Mouse (Mus musculus): ENCODE results near the gene Gm14226. TPM values are rescaled to one million over a fixed set of nuclear protein-coding genes. Genes with fewer than 3 reads are reported as not detected.

Gm14226 gene
- polyA plus RNA-seq, 1 experiment, result not detected

- peaks cover 33% of the 10 kb centered on the region for H3K79me2 ChIP-seq (ENCODE audit: control insufficient read depth, insufficient read depth)
- no peak overlapping the region for H3ac ChIP-seq (ENCODE audit: control insufficient read depth, insufficient read length, low read depth)
- TF ChIP-seq MYOD1 (IDR thresholded peaks at IDR 0.05; ENCODE audit: control insufficient read depth, insufficient read length, low read depth) (no peak), MAX (IDR thresholded peaks at IDR 0.05) (no peak), FOSL1 (IDR thresholded peaks at IDR 0.05; ENCODE audit: insufficient read depth, low read length, poor library complexity, severe bottlenecking) (no peak), CTCF (IDR thresholded peaks at IDR 0.05; ENCODE audit: control insufficient read depth, insufficient read depth, insufficient read length) (no peak), MYOG (IDR thresholded peaks at IDR 0.05; ENCODE audit: control insufficient read depth, extremely low read depth, insufficient read length) (no peak)
- H3K36me3 ChIP-seq (ENCODE audit: control insufficient read depth, insufficient read depth), result peaks cover 14% of the 10 kb centered on the region
- peaks cover 32% of the 10 kb centered on the region for H3K79me3 ChIP-seq (ENCODE audit: low read depth)
- H3K4me3 ChIP-seq (ENCODE audit: insufficient read depth, poor library complexity, severe bottlenecking), result no peak overlapping the region
- H3K27me3 ChIP-seq (ENCODE audit: control insufficient read depth, insufficient read depth, insufficient read length), result no peaks in the 10 kb centered on the region
Observed at GRCm38 (mm10) chr2:155075649-155076048, 57.6 kb downstream of the Gm14226 start.

Other genes with a start within 250 kb of the Gm14226 start
- not detected for gene Gm14214, start 248.2 kb upstream of the Gm14226 start, polyA plus RNA-seq (2012; fragmentation: generic; extraction: Trizol)
- 358 TPM for gene Raly, start 227.2 kb upstream of the Gm14226 start, polyA plus RNA-seq (2012; fragmentation: generic; extraction: Trizol)
- gene a, start 226.9 kb upstream of the Gm14226 start, polyA plus RNA-seq (2012; fragmentation: generic; extraction: Trizol), result not detected
- 91.2 TPM for gene Eif2s2, start 125.3 kb upstream of the Gm14226 start, polyA plus RNA-seq (2012; fragmentation: generic; extraction: Trizol)
- 127 TPM for gene Ahcy, start 56.2 kb downstream of the Gm14226 start, polyA plus RNA-seq (2012; fragmentation: generic; extraction: Trizol)
- 7.9 TPM for gene Itch, start 115.2 kb downstream of the Gm14226 start, polyA plus RNA-seq (2012; fragmentation: generic; extraction: Trizol)
- gene Dynlrb1, start 218.3 kb downstream of the Gm14226 start, polyA plus RNA-seq (2012; fragmentation: generic; extraction: Trizol), result 350 TPM

All from C2C12 (cell line).